Mouse (Mus musculus): ENCODE results near the gene Cep170b.

DNA sequence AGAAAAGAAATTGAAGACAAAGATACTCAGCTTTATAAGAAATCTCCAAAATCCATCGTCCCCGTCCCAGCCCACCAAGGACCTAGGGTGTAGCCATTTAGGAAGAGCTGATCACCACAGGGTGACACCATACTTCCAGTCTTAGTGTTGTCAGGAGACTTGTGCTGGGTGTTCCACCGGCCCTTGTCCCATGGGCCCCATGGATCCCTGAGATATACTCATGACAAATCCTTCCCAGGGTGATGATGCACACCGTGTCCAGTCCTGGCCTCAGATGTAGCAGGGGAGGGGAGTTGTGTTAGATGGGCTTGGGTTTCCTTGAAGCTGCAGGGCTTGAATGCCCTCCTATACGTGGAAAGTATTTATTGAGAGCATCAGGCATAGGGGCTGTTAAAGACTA is 37.6 kb downstream of the Cep170b start:
- no peak for TF ChIP-seq CTCF (IDR thresholded peaks at IDR 0.05; ENCODE audit: low read depth)
- TF ChIP-seq EP300 (IDR thresholded peaks at IDR 0.05; ENCODE audit: low read depth): no peak

Data from heart, postnatal 0 days (tissue).